Mouse (Mus musculus): ENCODE results near the gene Cog4.

- TF ChIP-seq CTCF (IDR thresholded peaks at IDR 0.05; ENCODE audit: borderline replicate concordance, insufficient read depth, low read depth, low read length), result 0 out of 2 replicates have a peak, but pooled peaks have one; percentile 9
- TF ChIP-seq POLR2A (IDR thresholded peaks at IDR 0.05; ENCODE audit: borderline replicate concordance, insufficient read depth, low read length), result no peak
Observed at GRCm38 (mm10) chr8:110897495-110897894, 51.1 kb downstream of the Cog4 start.
